Mouse (Mus musculus): ENCODE results near the gene Gstp2.

DNA sequence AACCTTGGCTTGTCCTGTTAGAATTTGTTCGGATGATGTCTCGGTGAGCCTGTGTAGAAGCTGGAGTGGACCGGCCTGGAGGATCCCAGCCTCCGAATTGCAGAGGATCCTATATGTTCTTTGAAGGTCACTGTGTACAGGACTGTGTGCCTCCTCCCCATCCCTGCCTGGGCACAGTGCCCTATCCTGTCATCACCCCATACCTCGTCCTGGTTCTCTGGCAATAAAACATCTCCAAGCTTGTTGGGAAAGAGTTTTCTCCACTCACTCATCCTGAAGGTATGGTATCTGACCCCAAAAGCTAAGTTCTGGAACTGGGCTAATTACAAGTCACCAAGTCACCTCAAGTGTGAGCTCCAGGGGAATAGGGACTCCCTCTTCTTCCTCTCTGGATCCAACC, 41.3 kb upstream of the Gstp2 start:
- TF ChIP-seq CTCF (conservative IDR thresholded peaks at IDR 0.05; ENCODE audit: low read length) (no peak), POU5F1 (IDR thresholded peaks at IDR 0.05; ENCODE audit: borderline replicate concordance, low read length) (no peak), NANOG (IDR thresholded peaks at IDR 0.05; ENCODE audit: borderline replicate concordance, low read length) (no peak)

Measured in E14TG2a.4 (cell line).